Mouse (Mus musculus): Measurements from ENCODE around the gene Smcr8.

DNA sequence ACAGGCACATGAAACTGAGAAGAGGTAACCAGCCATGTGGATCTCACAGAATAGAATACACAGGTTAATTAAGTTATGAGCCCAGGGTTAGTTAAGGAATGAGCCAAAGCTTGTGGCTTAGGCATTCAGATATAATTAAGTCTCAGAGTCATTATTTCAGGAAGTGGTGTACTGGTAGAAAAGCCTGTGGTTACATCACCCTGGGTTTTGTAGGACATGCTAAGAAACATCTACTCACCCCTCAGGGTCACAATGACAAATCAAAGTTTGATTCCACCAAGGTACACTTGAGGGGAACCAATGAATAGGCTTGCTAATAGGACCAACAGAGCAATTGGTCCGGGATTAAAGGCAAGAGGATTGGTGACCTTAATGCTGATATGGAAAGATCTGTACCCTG is 49.4 kb downstream of the Smcr8 start:
- TF ChIP-seq CTCF (IDR thresholded peaks at IDR 0.05; ENCODE audit: borderline replicate concordance, insufficient read depth, low read depth, low read length) (no peak), POLR2A (IDR thresholded peaks at IDR 0.05; ENCODE audit: borderline replicate concordance, insufficient read depth, low read length) (no peak)

All from cerebellum, adult 2 months (tissue).